Mouse (Mus musculus): ENCODE measurements around the gene Erg.

The Erg gene

GRCm38 (mm10) chr16:95356962-95357955 is 229.1 kb downstream of the Erg start:
- DNase-seq (ENCODE audit: extremely low read depth, low read depth), result no peak

DNA sequence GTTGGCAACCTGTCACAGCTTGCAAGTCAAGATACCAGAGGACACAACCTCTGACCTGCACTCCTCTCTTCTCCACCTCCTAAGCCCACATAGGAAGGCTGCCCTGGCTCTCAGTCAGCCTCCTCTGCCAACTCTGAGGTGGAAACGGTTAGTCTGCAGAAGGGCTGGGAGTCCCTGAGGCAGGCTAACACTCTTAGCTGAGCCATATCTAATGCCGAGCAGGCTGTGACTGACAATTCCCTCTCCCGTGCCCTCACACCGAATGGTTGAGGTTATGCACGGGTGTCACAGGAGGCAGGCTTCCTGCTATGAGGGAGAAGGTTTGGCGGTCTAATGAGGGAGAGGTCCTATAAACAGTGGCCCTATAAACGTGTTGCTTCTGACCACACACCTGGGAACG is 232.6 kb downstream of the Erg start:
- no peak for DNase-seq (ENCODE audit: extremely low read depth, low read depth)

GRCm38 (mm10) chr16:95352266-95352665 is 234.1 kb downstream of the Erg start:
- DNase-seq (ENCODE audit: extremely low read depth, low read depth), result no peak

GRCm38 (mm10) chr16:95350499-95350898 is 235.9 kb downstream of the Erg start:
- DNase-seq (ENCODE audit: extremely low read depth, low read depth), result peak; percentile 32

GRCm38 (mm10) chr16:95349745-95350144 is 236.6 kb downstream of the Erg start:
- DNase-seq (ENCODE audit: extremely low read depth, low read depth), result no peak

DNA sequence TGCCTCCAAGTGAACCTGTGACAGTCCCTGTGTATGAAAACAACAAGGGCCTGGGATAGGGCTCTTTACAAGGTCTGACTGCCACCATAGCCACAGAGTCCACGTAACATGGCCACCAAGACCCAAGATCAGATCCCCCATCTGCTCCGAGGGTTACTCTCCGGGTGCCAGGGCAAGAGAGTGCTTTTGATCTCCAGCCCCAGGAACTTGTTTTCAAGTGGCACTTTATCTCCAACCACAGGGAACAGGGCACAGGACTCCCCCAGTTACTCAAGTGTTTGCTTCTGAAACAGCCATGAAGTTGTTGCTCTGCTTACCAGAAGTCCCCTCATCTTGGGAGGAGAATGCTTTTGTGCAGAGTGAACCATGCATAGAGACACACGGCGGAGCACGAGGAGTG is 237.0 kb downstream of the Erg start:
- no peak for DNase-seq (ENCODE audit: extremely low read depth, low read depth)

DNA sequence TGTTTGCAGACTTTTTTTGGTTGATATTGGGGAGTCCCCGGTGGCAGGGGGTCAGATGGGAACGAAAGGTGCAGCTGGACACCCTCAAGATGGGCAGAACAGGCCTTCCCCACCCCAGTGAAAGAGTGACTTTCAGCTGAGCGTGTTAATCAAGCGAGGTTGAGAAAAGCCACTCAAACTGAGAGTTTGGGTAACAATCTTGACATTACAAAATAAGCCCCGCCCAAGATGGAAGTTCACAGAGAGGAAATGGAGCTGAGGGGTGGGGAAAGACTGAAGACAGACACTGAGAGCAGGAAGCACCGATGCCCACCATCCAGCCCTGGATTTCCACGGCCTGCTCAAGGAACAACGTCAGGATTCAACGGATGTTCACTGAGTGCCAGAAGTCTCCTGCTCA is 237.8 kb downstream of the Erg start:
- DNase-seq (ENCODE audit: extremely low read depth, low read depth), result no peak

DNA sequence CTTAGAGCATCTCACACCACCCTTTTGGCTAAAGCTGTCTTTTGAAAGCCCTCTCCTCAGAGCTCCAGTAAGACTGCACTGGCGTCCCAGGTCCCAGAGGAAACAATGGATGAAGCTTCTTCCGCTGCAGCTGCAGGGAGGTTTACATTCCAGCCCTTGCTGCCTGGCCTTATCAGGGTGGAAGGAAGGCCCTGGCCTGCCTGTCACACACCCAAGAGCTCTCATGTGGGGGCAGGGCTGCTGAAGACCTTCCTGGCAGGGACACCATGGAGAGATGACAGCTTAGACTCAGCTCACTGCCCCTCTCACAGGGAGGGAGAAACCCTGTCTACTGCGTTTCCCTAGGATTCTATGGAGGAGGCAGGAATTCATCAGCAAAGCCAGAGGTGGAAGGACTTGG is 239.2 kb downstream of the Erg start:
- no peak for DNase-seq (ENCODE audit: extremely low read depth, low read depth)

- peak; percentile 47 for DNase-seq (ENCODE audit: extremely low read depth, low read depth)
Observed at GRCm38 (mm10) chr16:95345882-95346281, 240.5 kb downstream of the Erg start.

GRCm38 (mm10) chr16:95344961-95345360 is 241.4 kb downstream of the Erg start:
- no peak for DNase-seq (ENCODE audit: extremely low read depth, low read depth)

GRCm38 (mm10) chr16:95342030-95342429 is 244.4 kb downstream of the Erg start:
- DNase-seq (ENCODE audit: extremely low read depth, low read depth), result no peak

GRCm38 (mm10) chr16:95340885-95341791 is 245.3 kb downstream of the Erg start:
- DNase-seq (ENCODE audit: extremely low read depth, low read depth), result peak; percentile 36

DNA sequence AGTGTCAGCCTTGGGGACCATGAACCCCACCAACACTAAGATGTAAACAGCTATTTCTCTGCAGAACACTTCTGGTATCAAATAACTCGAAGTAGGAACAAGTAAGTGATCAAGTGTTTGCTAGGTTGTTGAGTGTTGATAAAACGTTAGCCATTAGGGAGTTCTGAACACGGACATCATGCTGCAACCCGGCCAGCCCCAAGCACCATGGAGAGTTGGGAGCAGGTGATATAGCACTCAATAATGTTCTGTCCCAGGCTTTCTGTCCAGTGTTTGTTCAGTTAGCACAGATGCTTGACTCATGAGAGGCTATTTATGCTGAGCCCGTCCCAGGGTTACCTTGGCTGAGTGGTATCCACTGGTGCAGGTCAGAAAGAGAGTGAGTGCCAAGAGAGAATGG is 254.2 kb downstream of the Erg start:
- no peak for DNase-seq (ENCODE audit: extremely low read depth, low read depth)

GRCm38 (mm10) chr16:95321945-95322625 is 264.3 kb downstream of the Erg start:
- DNase-seq (ENCODE audit: extremely low read depth, low read depth), result no peak

Data from MEL-GATA-1-ER (cell line).